Mouse (Mus musculus) embryonic facial prominence, embryonic 14.5 days (tissue): ENCODE measurements at regions not wholly inside any gene's neighbourhood (a gene's known extent, or its start where the extent isn't known, plus 50 kb on each side); places are given as distances from the start of the nearest gene placed in this dataset.

Source experiments
- ATAC-seq: fragments of 200-750 bp; cut with Nextera tagmentation; 2 replicates; pipeline ENCODE4 v1.8.0; 2017; ENCODE audit warnings: low read depth, moderate number of reproducible peaks, moderate TSS enrichment
- DNase-seq: peaks from one replicate; pipeline ENCODE4 v3.0.0-alpha.2; 2015; ENCODE audit warnings: low spot score
- H3K27ac ChIP-seq: fragments of 300-500 bp; sonication (generic); replicated peaks from 2 replicates; pipeline ENCODE4 v1.5.1; 2014; ENCODE audit warnings: low read depth, mild to moderate bottlenecking, low read length, moderate library complexity
- H3K27me3 ChIP-seq: fragments of 300-500 bp; sonication (generic); replicated peaks from 2 replicates; pipeline ENCODE4 v1.6.1; 2014; ENCODE audit warnings: low read length; ENCODE audit not compliant: control insufficient read depth, insufficient read depth
- H3K36me3 ChIP-seq: fragments of 300-500 bp; sonication (generic); 2 replicates; pipeline ENCODE4 v1.6.1; 2014; ENCODE audit warnings: low read length, mixed read lengths; ENCODE audit not compliant: control insufficient read depth, insufficient read depth
- H3K4me1 ChIP-seq: fragments of 300-500 bp; sonication (generic); 2 replicates; pipeline ENCODE4 v1.6.1; 2014; ENCODE audit warnings: antibody characterized with exemption, low read length; ENCODE audit not compliant: control insufficient read depth, insufficient read depth
- H3K4me2 ChIP-seq: fragments of 300-500 bp; sonication (generic); 2 replicates; pipeline ENCODE4 v1.6.1; 2014; ENCODE audit warnings: low read depth, mild to moderate bottlenecking, low read length, moderate library complexity, mixed read lengths
- H3K4me3 ChIP-seq: fragments of 300-500 bp; sonication (generic); 2 replicates; pipeline ENCODE4 v1.5.1; 2014; ENCODE audit warnings: low read depth, mild to moderate bottlenecking, low read length
- H3K9ac ChIP-seq: fragments of 300-500 bp; sonication (generic); 2 replicates; pipeline ENCODE4 v1.6.1; 2014; ENCODE audit warnings: low read depth, mild to moderate bottlenecking, low read length, moderate library complexity, mixed read lengths
- H3K9me3 ChIP-seq: fragments of 300-500 bp; sonication (generic); 2 replicates; pipeline ENCODE4 v1.6.1; 2016; ENCODE audit warnings: low read length; ENCODE audit not compliant: control insufficient read depth
- WGBS: fragments of 180-500 bp; shearing (Covaris S2); extraction: QIAGEN DNeasy Blood & Tissue Kit; methylation state at CpG from one replicate; pipeline ENCODE4 v1.1.7; 2014; 5-methylcytosine and 5-hydroxymethylcytosine counted together

- ATAC-seq = no peak
- H3K4me2 ChIP-seq = no peak overlapping the region
- H3K27ac ChIP-seq = no peak overlapping the region; the same call in 1 of the 2 replicates
- no peaks in the 10 kb centered on the region for H3K9me3 ChIP-seq
- no peak overlapping the region for H3K4me3 ChIP-seq
- H3K27me3 ChIP-seq = no peaks in the 10 kb centered on the region
- peak; percentile 44 for DNase-seq
- no peak overlapping the region for H3K9ac ChIP-seq
- H3K36me3 ChIP-seq = no peaks in the 10 kb centered on the region
- WGBS = 41% methylated on average over 17 of the region's 17 CpGs
- peaks cover 14% of the 10 kb centered on the region; the same call in 1 of the 2 replicates for H3K4me1 ChIP-seq
Measured at GRCm38 (mm10) chr1:39105546-39106371, 87.8 kb upstream of the Npas2 start.

- Histone ChIP-seq H3K4me2 (no peak overlapping the region), H3K9ac (no peak overlapping the region), H3K4me3 (no peak overlapping the region), H3K4me1 (peaks cover 14% of the 10 kb centered on the region; the same call in 1 of the 2 replicates), H3K27me3 (no peaks in the 10 kb centered on the region), H3K36me3 (no peaks in the 10 kb centered on the region), H3K9me3 (no peaks in the 10 kb centered on the region), H3K27ac (no peak overlapping the region; the same call in 1 of the 2 replicates)
- DNase-seq (no peak), ATAC-seq (no peak)
- WGBS = 32% methylated on average over 4 of the region's 4 CpGs
Measured at GRCm38 (mm10) chr1:39106372-39106643, 87.2 kb upstream of the Npas2 start.

- Histone ChIP-seq H3K4me1 (peaks cover 14% of the 10 kb centered on the region; the same call in 1 of the 2 replicates), H3K4me2 (no peak overlapping the region), H3K9ac (no peak overlapping the region), H3K36me3 (no peaks in the 10 kb centered on the region), H3K9me3 (no peaks in the 10 kb centered on the region), H3K27ac (no peak overlapping the region; the same call in 1 of the 2 replicates), H3K4me3 (no peak overlapping the region), H3K27me3 (no peaks in the 10 kb centered on the region)
- WGBS = 32% methylated on average over 6 of the region's 6 CpGs
- DNase-seq (peak; percentile 70), ATAC-seq (peak; percentile 50; the same call in 1 of the 2 replicates)
Measured at GRCm38 (mm10) chr1:39106650-39107049, 86.9 kb upstream of the Npas2 start.

DNA sequence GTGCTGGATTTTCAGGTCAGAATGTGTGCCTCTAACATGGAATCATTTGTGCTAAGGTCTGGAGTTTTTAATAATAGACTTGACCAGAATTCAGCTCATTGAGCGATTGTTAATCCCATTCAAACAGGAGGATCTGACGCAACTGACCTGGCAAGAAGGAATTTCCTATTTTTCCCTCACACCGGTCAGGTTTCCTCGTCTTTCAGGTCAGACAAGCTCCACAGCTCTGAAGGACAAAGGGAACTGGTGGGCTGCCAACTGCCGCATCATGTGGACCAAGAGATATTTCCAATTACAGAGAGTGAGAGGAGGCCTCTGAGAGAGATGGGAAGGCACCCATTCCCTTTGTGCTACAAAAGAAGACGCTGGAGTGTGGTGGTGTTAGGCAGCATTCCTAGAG, 77.2 kb upstream of the Npas2 start:
- Histone ChIP-seq H3K4me1 (no peaks in the 10 kb centered on the region), H3K4me3 (no peak overlapping the region), H3K27ac (no peak overlapping the region), H3K36me3 (no peaks in the 10 kb centered on the region), H3K4me2 (no peak overlapping the region), H3K27me3 (no peaks in the 10 kb centered on the region), H3K9me3 (no peaks in the 10 kb centered on the region), H3K9ac (no peak overlapping the region)
- DNase-seq (peak; percentile 61), ATAC-seq (peak; percentile 84; the same call in 1 of the 2 replicates)
- WGBS = 75% methylated on average over 6 of the region's 6 CpGs

DNA sequence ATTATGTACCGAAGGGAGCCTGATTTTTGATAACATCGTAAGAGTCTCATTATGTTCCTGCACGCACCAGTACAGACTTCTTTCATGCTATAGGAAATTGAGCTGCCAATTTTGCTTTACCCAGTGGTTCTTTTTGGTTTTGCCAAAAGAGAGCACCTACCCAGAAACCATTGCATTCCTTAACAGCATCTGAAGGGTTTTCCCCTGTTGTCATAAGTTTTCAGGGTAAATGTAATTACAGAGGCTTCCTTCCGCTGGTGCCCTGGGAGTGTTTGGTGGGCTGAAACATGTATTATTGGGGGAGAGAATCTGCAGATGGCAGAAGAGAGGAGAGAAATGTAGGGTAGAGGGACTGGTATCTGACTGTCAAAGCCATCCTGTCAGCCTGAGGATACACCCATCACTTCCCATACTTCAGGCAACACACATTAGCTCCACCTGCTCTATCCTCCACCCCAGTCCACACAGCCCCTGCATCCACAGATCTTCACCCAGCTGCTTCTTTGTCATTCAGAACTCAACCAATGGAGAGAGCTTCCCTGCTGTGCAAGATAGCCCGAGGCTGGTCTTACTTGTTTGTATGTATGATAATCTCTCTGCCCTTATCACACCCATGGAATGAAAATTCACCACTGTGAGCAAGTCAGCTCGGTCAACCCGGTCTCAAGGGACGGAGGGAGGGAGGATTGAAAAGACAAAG, 71.1 kb upstream of the Npas2 start:
- Histone ChIP-seq H3K27me3 (no peaks in the 10 kb centered on the region), H3K36me3 (no peaks in the 10 kb centered on the region), H3K4me1 (no peaks in the 10 kb centered on the region), H3K4me3 (no peak overlapping the region), H3K9me3 (no peaks in the 10 kb centered on the region), H3K27ac (no peak overlapping the region), H3K9ac (no peak overlapping the region), H3K4me2 (no peak overlapping the region)
- DNase-seq (no peak), ATAC-seq (no peak)
- 53% methylated on average over 8 of the region's 8 CpGs for WGBS

- no peaks in the 10 kb centered on the region for H3K9me3 ChIP-seq
- no peak overlapping the region for H3K4me2 ChIP-seq
- H3K4me1 ChIP-seq = no peaks in the 10 kb centered on the region
- no peaks in the 10 kb centered on the region for H3K27me3 ChIP-seq
- no peak overlapping the region for H3K9ac ChIP-seq
- no peak for ATAC-seq
- DNase-seq = no peak
- H3K27ac ChIP-seq = no peak overlapping the region
- WGBS = 65% methylated on average over 10 of the region's 10 CpGs
- H3K4me3 ChIP-seq = no peak overlapping the region
- H3K36me3 ChIP-seq = no peaks in the 10 kb centered on the region
Measured at GRCm38 (mm10) chr1:39123081-39123812, 70.3 kb upstream of the Npas2 start.

DNA sequence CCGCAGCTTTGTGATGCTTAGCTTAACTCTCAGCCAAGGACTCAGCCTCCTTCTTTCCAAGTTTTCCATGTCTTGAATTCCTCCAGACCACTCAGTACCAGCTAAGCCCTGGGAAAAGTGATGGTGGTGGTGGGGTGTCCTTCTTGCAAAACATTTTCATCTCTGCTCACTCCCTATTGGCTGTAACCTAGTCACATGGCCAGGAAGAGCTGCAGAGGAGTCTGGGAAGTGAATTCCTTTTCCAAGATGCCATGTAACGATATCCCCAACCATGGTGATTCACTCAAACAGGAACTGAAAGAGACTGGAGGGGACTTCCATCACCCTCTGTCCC, 69.8 kb upstream of the Npas2 start:
- ATAC-seq = no peak
- WGBS = 91% methylated on average over 2 of the region's 2 CpGs
- H3K36me3 ChIP-seq = no peaks in the 10 kb centered on the region

GRCm38 (mm10) chr1:39134521-39134920, 59.0 kb upstream of the Npas2 start:
- Histone ChIP-seq H3K27me3 (no peaks in the 10 kb centered on the region), H3K9ac (no peak overlapping the region), H3K27ac (peak overlapping the region; percentile 52; the same call in 1 of the 2 replicates), H3K36me3 (no peaks in the 10 kb centered on the region), H3K4me3 (no peak overlapping the region), H3K9me3 (no peaks in the 10 kb centered on the region), H3K4me1 (peaks cover 3% of the 10 kb centered on the region; the same call in 1 of the 2 replicates), H3K4me2 (no peak overlapping the region)
- DNase-seq (peak; percentile 68), ATAC-seq (no peak)
- 32% methylated on average over 2 of the region's 2 CpGs for WGBS

More for the DNA sequence above, 69.8 kb upstream of the Npas2 start:
- Histone ChIP-seq H3K27me3 (no peaks in the 10 kb centered on the region), H3K4me3 (no peak overlapping the region), H3K9me3 (no peaks in the 10 kb centered on the region), H3K4me1 (no peaks in the 10 kb centered on the region), H3K27ac (no peak overlapping the region), H3K9ac (no peak overlapping the region), H3K4me2 (no peak overlapping the region)
- DNase-seq = no peak
